Mouse (Mus musculus): ENCODE measurements around the gene Lpcat2b. TPM values are rescaled to one million over a fixed set of nuclear protein-coding genes. Genes with fewer than 3 reads are reported as not detected.
"Not testable (repeated sequence)": the region's sequence is repeated elsewhere in the genome, so short reads cannot be mapped to it uniquely, and the experiment has no call there.

Lpcat2b gene
- not detected for polyA plus RNA-seq (2012; fragmentation: generic; extraction: Trizol)
- long read RNA-seq, experiment 1: 0 reads
- long read RNA-seq, experiment 2: 0 reads

GRCm38 (mm10) chr5:107431249-107431648, at the start of gene Lpcat2b:
TSS of gene Lpcat2b (plus strand) at chr5:107431549.
- no peak for TF ChIP-seq CEBPB (IDR thresholded peaks at IDR 0.05; ENCODE audit: low read depth)
- TF ChIP-seq MYOG (IDR thresholded peaks at IDR 0.05; ENCODE audit: control insufficient read depth, extremely low read depth, insufficient read length): no peak
- TF ChIP-seq USF1 (IDR thresholded peaks at IDR 0.05; ENCODE audit: low read depth): no peak
- TF ChIP-seq MYOD1 (IDR thresholded peaks at IDR 0.05; ENCODE audit: control insufficient read depth, insufficient read length, low read depth): no peak
- no peak for TF ChIP-seq MAX (IDR thresholded peaks at IDR 0.05)
- no peak for TF ChIP-seq FOSL1 (IDR thresholded peaks at IDR 0.05; ENCODE audit: insufficient read depth, low read length, poor library complexity, severe bottlenecking)
- Histone ChIP-seq H3K79me3 (ENCODE audit: low read depth) (no peaks in the 10 kb centered on the region), H3K79me2 (ENCODE audit: control insufficient read depth, insufficient read depth) (no peaks in the 10 kb centered on the region), H3K27me3 (ENCODE audit: control insufficient read depth, insufficient read depth, insufficient read length) (peaks cover 9% of the 10 kb centered on the region), H3ac (ENCODE audit: control insufficient read depth, insufficient read length, low read depth) (no peak within 1 kb of the TSS), H3K36me3 (ENCODE audit: control insufficient read depth, insufficient read depth) (no peaks in the 10 kb centered on the region), H3K4me3 (ENCODE audit: insufficient read depth, poor library complexity, severe bottlenecking) (no peak within 1 kb of the TSS)

DNA sequence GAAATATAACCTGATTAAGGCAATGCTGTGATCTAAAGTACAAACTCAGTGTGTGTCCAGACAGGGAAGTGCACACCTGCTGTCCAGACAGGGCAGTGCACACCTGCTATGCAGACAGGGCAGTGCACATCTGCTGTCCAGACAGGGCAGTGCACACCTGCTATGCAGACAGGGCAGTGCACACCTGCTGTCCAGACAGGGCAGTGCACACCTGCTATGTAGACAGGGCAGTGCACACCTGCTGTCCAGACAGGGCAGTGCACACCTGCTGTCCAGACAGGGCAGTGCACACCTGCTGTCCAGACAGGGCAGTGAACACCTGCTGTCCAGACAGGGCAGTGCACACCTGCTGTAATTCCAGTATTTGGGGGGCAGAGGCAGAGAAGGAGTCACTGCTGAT, 44.9 kb upstream of the Lpcat2b start:
- not testable (repeated sequence) for H3K27me3 ChIP-seq (ENCODE audit: control insufficient read depth, insufficient read depth, insufficient read length); H3K79me3 ChIP-seq (ENCODE audit: low read depth); H3K4me3 ChIP-seq (ENCODE audit: insufficient read depth, poor library complexity, severe bottlenecking); H3K79me2 ChIP-seq (ENCODE audit: control insufficient read depth, insufficient read depth); H3ac ChIP-seq (ENCODE audit: control insufficient read depth, insufficient read length, low read depth); H3K36me3 ChIP-seq (ENCODE audit: control insufficient read depth, insufficient read depth)

- H3K27me3 ChIP-seq (ENCODE audit: control insufficient read depth, insufficient read depth, insufficient read length): no peaks in the 10 kb centered on the region
- no peaks in the 10 kb centered on the region for H3K79me2 ChIP-seq (ENCODE audit: control insufficient read depth, insufficient read depth)
- no peaks in the 10 kb centered on the region for H3K36me3 ChIP-seq (ENCODE audit: control insufficient read depth, insufficient read depth)
- TF ChIP-seq MYOD1 (IDR thresholded peaks at IDR 0.05; ENCODE audit: control insufficient read depth, insufficient read length, low read depth): peak; percentile 39
- TF ChIP-seq FOSL1 (IDR thresholded peaks at IDR 0.05; ENCODE audit: insufficient read depth, low read length, poor library complexity, severe bottlenecking): no peak
- H3K4me3 ChIP-seq (ENCODE audit: insufficient read depth, poor library complexity, severe bottlenecking): no peak overlapping the region
- no peak overlapping the region for H3ac ChIP-seq (ENCODE audit: control insufficient read depth, insufficient read length, low read depth)
- no peaks in the 10 kb centered on the region for H3K79me3 ChIP-seq (ENCODE audit: low read depth)
Measured at GRCm38 (mm10) chr5:107387788-107388187, 43.6 kb upstream of the Lpcat2b start.

- H3K27me3 ChIP-seq (ENCODE audit: control insufficient read depth, insufficient read depth, insufficient read length): no peaks in the 10 kb centered on the region
- H3K79me2 ChIP-seq (ENCODE audit: control insufficient read depth, insufficient read depth): no peaks in the 10 kb centered on the region
- TF ChIP-seq CEBPB (IDR thresholded peaks at IDR 0.05; ENCODE audit: low read depth): no peak
- no peak for TF ChIP-seq MAX (IDR thresholded peaks at IDR 0.05)
- H3K4me3 ChIP-seq (ENCODE audit: insufficient read depth, poor library complexity, severe bottlenecking): no peak overlapping the region
- no peaks in the 10 kb centered on the region for H3K79me3 ChIP-seq (ENCODE audit: low read depth)
- no peaks in the 10 kb centered on the region for H3K36me3 ChIP-seq (ENCODE audit: control insufficient read depth, insufficient read depth)
- H3ac ChIP-seq (ENCODE audit: control insufficient read depth, insufficient read length, low read depth): no peak overlapping the region
Measured at GRCm38 (mm10) chr5:107389373-107389772, 42.0 kb upstream of the Lpcat2b start.

DNA sequence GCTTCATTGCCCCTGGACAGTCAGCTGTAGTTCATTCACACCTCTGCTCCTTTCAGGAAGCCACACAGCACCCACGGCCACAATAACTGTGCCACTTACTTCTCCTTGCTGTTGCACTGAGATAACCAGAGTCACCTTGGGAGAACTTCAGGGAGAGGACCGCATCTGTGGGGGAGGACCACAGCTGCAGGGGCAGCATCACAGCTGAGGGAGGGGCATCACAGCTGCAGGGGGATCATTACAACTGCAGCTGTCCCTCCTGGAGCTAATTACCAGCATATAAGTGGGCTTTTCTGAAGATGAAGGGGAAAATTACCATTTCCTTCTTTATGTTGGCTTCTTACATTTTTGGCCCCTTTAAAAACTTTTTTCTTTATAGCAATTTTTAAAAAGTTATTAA, 36.9 kb upstream of the Lpcat2b start:
- Histone ChIP-seq H3K27me3 (ENCODE audit: control insufficient read depth, insufficient read depth, insufficient read length) (peaks cover 7% of the 10 kb centered on the region), H3K79me3 (ENCODE audit: low read depth) (no peaks in the 10 kb centered on the region), H3K79me2 (ENCODE audit: control insufficient read depth, insufficient read depth) (no peaks in the 10 kb centered on the region), H3K4me3 (ENCODE audit: insufficient read depth, poor library complexity, severe bottlenecking) (no peak overlapping the region), H3ac (ENCODE audit: control insufficient read depth, insufficient read length, low read depth) (no peak overlapping the region), H3K36me3 (ENCODE audit: control insufficient read depth, insufficient read depth) (no peaks in the 10 kb centered on the region)
- TF ChIP-seq USF1 (IDR thresholded peaks at IDR 0.05; ENCODE audit: low read depth) (no peak), MYOD1 (IDR thresholded peaks at IDR 0.05; ENCODE audit: control insufficient read depth, insufficient read length, low read depth) (no peak)

DNA sequence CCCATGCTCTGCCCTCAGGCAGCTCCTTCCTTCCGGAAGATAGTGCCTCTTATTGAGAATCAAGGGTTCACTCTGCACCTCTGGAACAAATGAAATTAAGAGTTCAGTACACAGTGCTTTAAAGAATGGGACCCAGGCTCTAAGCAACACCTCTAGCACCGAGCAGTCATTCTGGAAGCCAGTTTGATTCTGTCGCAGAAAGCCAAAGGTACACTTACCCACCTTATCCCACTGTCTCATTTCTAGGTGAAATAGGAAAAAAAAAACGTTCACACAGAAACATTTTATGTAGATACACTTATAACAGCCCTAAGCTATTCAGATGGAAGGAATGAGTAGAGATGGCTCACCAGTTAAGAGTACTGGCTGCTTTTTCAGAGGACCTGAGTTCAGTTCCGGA, 28.9 kb upstream of the Lpcat2b start, which contains the start of gene Ephx4:
Ephx4 (plus strand) TSS at position 301 of the 400 bp plus-strand sequence.
- TF ChIP-seq CEBPB (IDR thresholded peaks at IDR 0.05; ENCODE audit: low read depth) (no peak), MYOG (IDR thresholded peaks at IDR 0.05; ENCODE audit: control insufficient read depth, extremely low read depth, insufficient read length) (no peak), USF1 (IDR thresholded peaks at IDR 0.05; ENCODE audit: low read depth) (no peak), MYOD1 (IDR thresholded peaks at IDR 0.05; ENCODE audit: control insufficient read depth, insufficient read length, low read depth) (no peak), MAX (IDR thresholded peaks at IDR 0.05) (no peak), FOSL1 (IDR thresholded peaks at IDR 0.05; ENCODE audit: insufficient read depth, low read length, poor library complexity, severe bottlenecking) (no peak), CTCF (IDR thresholded peaks at IDR 0.05; ENCODE audit: control insufficient read depth, insufficient read depth, insufficient read length) (no peak)
- H3K36me3 ChIP-seq (ENCODE audit: control insufficient read depth, insufficient read depth): no peaks in the 10 kb centered on the region
- H3K79me2 ChIP-seq (ENCODE audit: control insufficient read depth, insufficient read depth): no peaks in the 10 kb centered on the region
- no peak within 1 kb of the TSS for H3ac ChIP-seq (ENCODE audit: control insufficient read depth, insufficient read length, low read depth)
- H3K4me3 ChIP-seq (ENCODE audit: insufficient read depth, poor library complexity, severe bottlenecking): no peak within 1 kb of the TSS
- H3K79me3 ChIP-seq (ENCODE audit: low read depth): no peaks in the 10 kb centered on the region
- peaks cover 25% of the 10 kb centered on the region for H3K27me3 ChIP-seq (ENCODE audit: control insufficient read depth, insufficient read depth, insufficient read length)

Data from C2C12 (cell line).